Mouse (Mus musculus): Measurements from ENCODE around the gene Aasdhppt. TPM values are rescaled to one million over a fixed set of nuclear protein-coding genes. Genes with fewer than 3 reads are reported as not detected.

Gene Aasdhppt
- total RNA-seq, 2 experiments from 2014 or later: 11.1 to 13.6 TPM

- no peak for DNase-seq
- no peak overlapping the region for H3K27ac ChIP-seq
- TF ChIP-seq CTCF (IDR thresholded peaks at IDR 0.05): no peak
- no peak overlapping the region for H3K4me3 ChIP-seq
- intact Hi-C loops (cut with DNase I): no loop called here
Observed at GRCm38 (mm10) chr9:4260746-4261090, 48.6 kb downstream of the Aasdhppt start.

- no peak overlapping the region for H3K27ac ChIP-seq
- TF ChIP-seq CTCF (IDR thresholded peaks at IDR 0.05): no peak
- peak; percentile 58 for DNase-seq
- H3K4me3 ChIP-seq: peak overlapping the region; percentile 30
- intact Hi-C loops (cut with DNase I): no loop called here
Observed at GRCm38 (mm10) chr9:4259841-4260745, 49.2 kb downstream of the Aasdhppt start.

- no peak for TF ChIP-seq CTCF (IDR thresholded peaks at IDR 0.05)
- no peak overlapping the region for H3K4me3 ChIP-seq
- DNase-seq: no peak
- intact Hi-C loops (cut with DNase I): no loop called here
- no peak overlapping the region for H3K27ac ChIP-seq
Observed at GRCm38 (mm10) chr9:4259074-4259473, 50.2 kb downstream of the Aasdhppt start.

Small RNAs within 50 kb of the gene (microRNA-seq; reads per million reads assigned to microRNA genes)
- gene Gm22195: not detected

Other genes starting within 250 kb of the Aasdhppt start
- gene Kbtbd3, start 362 bp upstream of the Aasdhppt start, total RNA-seq (2021): 1 to 10 TPM; 4.7 to 5.7 TPM
- gene Msantd4, start 67.1 kb upstream of the Aasdhppt start, total RNA-seq (2021): 10 to 100 TPM; 29.4 to 36.8 TPM

Measured in gastrocnemius, adult 2 months (tissue).